Mouse (Mus musculus) frontal cortex, postnatal 25 days (tissue): ENCODE measurements around the gene Jade1.

Experiments
- DNase-seq, 2 experiments: peaks; one replicate each; pipeline ENCODE4 v3.0.0; 2022; ENCODE audit warnings: low spot score in 2 of 2

Gene Jade1

GRCm38 (mm10) chr3:41599226-41599625 is 43.7 kb downstream of the Jade1 start:
- no peak for DNase-seq

GRCm38 (mm10) chr3:41599806-41600589 is 44.5 kb downstream of the Jade1 start:
- peak in 1 of 2 experiments; percentile 38 for DNase-seq

GRCm38 (mm10) chr3:41601226-41602020 is 45.9 kb downstream of the Jade1 start:
- DNase-seq = no peak

- peak in 1 of 2 experiments; percentile 1 for DNase-seq
Observed at GRCm38 (mm10) chr3:41602933-41603332, 47.4 kb downstream of the Jade1 start.

GRCm38 (mm10) chr3:41603470-41604019 is 48.0 kb downstream of the Jade1 start:
- no peak for DNase-seq

GRCm38 (mm10) chr3:41604629-41605321 is 49.2 kb downstream of the Jade1 start:
- no peak for DNase-seq

- no peak for DNase-seq
Observed at GRCm38 (mm10) chr3:41605601-41606329, 50.2 kb downstream of the Jade1 start.

- DNase-seq = no peak
Observed at GRCm38 (mm10) chr3:41606330-41606664, 50.8 kb downstream of the Jade1 start.

GRCm38 (mm10) chr3:41607050-41607449 is 51.5 kb downstream of the Jade1 start:
- DNase-seq = no peak

- DNase-seq = no peak
Observed at GRCm38 (mm10) chr3:41607467-41607866, 51.9 kb downstream of the Jade1 start.

- no peak for DNase-seq
Observed at GRCm38 (mm10) chr3:41609071-41609470, 53.5 kb downstream of the Jade1 start.

GRCm38 (mm10) chr3:41612211-41612610 is 56.7 kb downstream of the Jade1 start:
- DNase-seq = no peak

- no peak for DNase-seq
Observed at GRCm38 (mm10) chr3:41613706-41614105, 58.2 kb downstream of the Jade1 start.

- DNase-seq = no peak
Observed at GRCm38 (mm10) chr3:41614230-41614985, 58.9 kb downstream of the Jade1 start.

GRCm38 (mm10) chr3:41618036-41618435 is 62.5 kb downstream of the Jade1 start:
- no peak for DNase-seq

GRCm38 (mm10) chr3:41618488-41618887 is 63.0 kb downstream of the Jade1 start:
- no peak for DNase-seq

- no peak for DNase-seq
Observed at GRCm38 (mm10) chr3:41620971-41621370, 65.4 kb downstream of the Jade1 start.

GRCm38 (mm10) chr3:41655642-41656041 is 100.1 kb downstream of the Jade1 start:
- DNase-seq = no peak
